Mouse (Mus musculus) heart, postnatal 14 days (tissue): Measurements from ENCODE around the gene Zg16. TPM values are rescaled to one million over a fixed set of nuclear protein-coding genes. Genes with fewer than 3 reads are reported as not detected.
A peak's percentile ranks its signal among the peaks of the same experiment; 100 is the strongest.

ENCODE experiments used
- DNase-seq, 2 experiments: peaks; one replicate each; pipeline ENCODE4 v3.0.0; 2021 to 2022
- intact Hi-C: fragments of 180-260 bp; cut with DNase I; formaldehyde crosslinking; loops from one replicate; pipeline ENCODE4 v1.15.1; 2025
- total RNA-seq, 2 experiments: library from RNA; stranded (reverse); gene quantifications; 2 replicates each; pipeline ENCODE4 v1.2.3; 2021

The Zg16 gene
- total RNA-seq, 2 experiments from 2014 or later: not detected

GRCm38 (mm10) chr7:127082271-127082670 is 4.9 kb downstream of the Zg16 start:
- intact Hi-C loops: no loop called here

GRCm38 (mm10) chr7:127080045-127080444 is 7.1 kb downstream of the Zg16 start:
- intact Hi-C loops: no loop called here
- DNase-seq: no peak

More at GRCm38 (mm10) chr7:127082271-127082670, 4.9 kb downstream of the Zg16 start:
- no peak for DNase-seq

GRCm38 (mm10) chr7:127077692-127078091 is 9.4 kb downstream of the Zg16 start:
- intact Hi-C loops: no loop called here
- no peak for DNase-seq

- intact Hi-C loops: no loop called here
- DNase-seq: no peak
These were observed 10.9 kb downstream of the Zg16 start for GRCm38 (mm10) chr7:127076188-127076587.

- intact Hi-C loops: no loop called here
These were observed 13.9 kb downstream of the Zg16 start for GRCm38 (mm10) chr7:127073221-127073620.

GRCm38 (mm10) chr7:127070871-127071413 is 16.2 kb downstream of the Zg16 start:
- DNase-seq: no peak
- intact Hi-C loops: no loop called here

More at GRCm38 (mm10) chr7:127073221-127073620, 13.9 kb downstream of the Zg16 start:
- peak; percentile 7 to 35 for DNase-seq

GRCm38 (mm10) chr7:127066317-127066716 is 20.8 kb downstream of the Zg16 start:
- DNase-seq: no peak
- intact Hi-C loops: no loop called here

GRCm38 (mm10) chr7:127065538-127065937 is 21.6 kb downstream of the Zg16 start:
- no peak for DNase-seq
- intact Hi-C loops: no loop called here

- DNase-seq: no peak
- intact Hi-C loops: no loop called here
These were observed 32.0 kb downstream of the Zg16 start for GRCm38 (mm10) chr7:127055026-127055585.

GRCm38 (mm10) chr7:127041851-127042672 is 45.1 kb downstream of the Zg16 start, which contains the start of gene Kif22:
TSS of gene Kif22 (minus strand) at chr7:127042471.
- intact Hi-C loops: loop anchor here (5.0 kb wide), 1 partner anchor 60 kb away; no protein-coding TSS in a partner anchor
- DNase-seq: peak; percentile 90 to 93

GRCm38 (mm10) chr7:127031244-127031643 is 55.9 kb downstream of the Zg16 start:
- no peak for DNase-seq
- intact Hi-C loops: no loop called here

- DNase-seq: no peak
- intact Hi-C loops: no loop called here
These were observed 57.0 kb downstream of the Zg16 start for GRCm38 (mm10) chr7:127030172-127030571.

- DNase-seq: no peak
- intact Hi-C loops: no loop called here
These were observed 59.2 kb downstream of the Zg16 start for GRCm38 (mm10) chr7:127027885-127028284.

- intact Hi-C loops: no loop called here
- DNase-seq: peak; percentile 99
These were observed 60.0 kb downstream of the Zg16 start, which contains the start of gene Maz for GRCm38 (mm10) chr7:127026984-127027726. TSS of gene Maz (minus strand) at chr7:127027037.

- peak in 1 of 2 experiments; percentile 91 for DNase-seq
- intact Hi-C loops: no loop called here
These were observed 60.5 kb downstream of the Zg16 start for GRCm38 (mm10) chr7:127026616-127026983.

GRCm38 (mm10) chr7:127026161-127026600 is 60.9 kb downstream of the Zg16 start:
- intact Hi-C loops: no loop called here
- DNase-seq: peak in 1 of 2 experiments; percentile 68

- peak; percentile 61 to 66 for DNase-seq
- intact Hi-C loops: no loop called here
These were observed 61.5 kb downstream of the Zg16 start for GRCm38 (mm10) chr7:127025556-127026160.

GRCm38 (mm10) chr7:127024755-127025555 is 62.2 kb downstream of the Zg16 start:
- DNase-seq: peak; percentile 80
- intact Hi-C loops: no loop called here
